Mouse (Mus musculus) E14TG2a.4 (cell line): Measurements from ENCODE around the gene Olfr1329.
"Not testable (repeated sequence)": the region's sequence is repeated elsewhere in the genome, so short reads cannot be mapped to it uniquely, and the experiment has no call there.

ENCODE experiments used
- H3K27me3 ChIP-seq: 2 replicates; pipeline ENCODE4 v1.6.1; 2014; ENCODE audit warnings: low read length, control low read depth; ENCODE audit not compliant: insufficient read depth
- H3K36me3 ChIP-seq: 2 replicates; pipeline ENCODE4 v1.6.1; 2014; ENCODE audit warnings: low read length, control low read depth; ENCODE audit not compliant: insufficient read depth
- H3K4me1 ChIP-seq: replicated peaks from 2 replicates; pipeline ENCODE4 v1.6.1; 2014; ENCODE audit warnings: low read depth, low read length, control low read depth
- H3K4me3 ChIP-seq: replicated peaks from 2 replicates; pipeline ENCODE4 v1.5.1; 2014; ENCODE audit warnings: mild to moderate bottlenecking, low read length
- H3K9me3 ChIP-seq: 2 replicates; pipeline ENCODE4 v1.6.1; 2014; ENCODE audit warnings: low read length, control low read depth
- CTCF ChIP-seq: conservative IDR thresholded peaks from 2 replicates; pipeline ENCODE4 v1.5.1; 2014; ENCODE audit warnings: low read length
- NANOG ChIP-seq: IDR thresholded peaks from 2 replicates; pipeline ENCODE4 v1.6.1; 2014; ENCODE audit warnings: borderline replicate concordance, low read length, mixed read lengths
- POU5F1 ChIP-seq: IDR thresholded peaks from 2 replicates; pipeline ENCODE4 v1.6.1; 2014; ENCODE audit warnings: low read length, borderline replicate concordance

Gene Olfr1329

DNA sequence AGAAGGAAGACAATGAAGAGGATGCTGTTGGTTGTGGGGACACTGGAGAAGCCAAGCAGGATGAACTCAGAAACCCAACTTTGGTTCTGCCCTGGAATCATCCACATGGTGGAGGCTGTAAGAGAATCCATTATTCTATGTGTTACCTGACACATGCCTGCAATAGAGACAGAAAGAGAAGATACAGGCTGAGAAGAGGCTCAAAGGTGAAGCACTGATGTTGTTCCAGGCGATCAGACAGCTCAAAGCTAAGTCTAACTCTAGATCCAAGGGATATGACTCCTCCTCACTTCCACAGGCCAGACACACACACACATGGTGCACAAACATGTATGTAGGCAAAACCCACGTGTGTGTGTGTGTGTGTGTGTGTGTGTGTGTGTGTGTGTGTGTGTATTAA is at the start of gene Olfr1329:
TSS of gene Olfr1329 (minus strand) at position 101 of the 400 bp plus-strand sequence.
- H3K4me3 ChIP-seq, H3K4me1 ChIP-seq, H3K27me3 ChIP-seq, H3K36me3 ChIP-seq, H3K9me3 ChIP-seq: not testable (repeated sequence)

- TF ChIP-seq CTCF (no peak), NANOG (no peak), POU5F1 (no peak)
- no peaks in the 10 kb centered on the region for H3K36me3 ChIP-seq
- H3K27me3 ChIP-seq: no peaks in the 10 kb centered on the region
- H3K9me3 ChIP-seq: no peaks in the 10 kb centered on the region
- H3K4me3 ChIP-seq: no peak within 1 kb of the TSS
- no peaks in the 10 kb centered on the region for H3K4me1 ChIP-seq
Observed at GRCm38 (mm10) chr4:118961141-118961628, 43.9 kb upstream of the Olfr1329 start, which contains the start of gene Lao1. Lao1 (plus strand) TSS chr4:118961578.

GRCm38 (mm10) chr4:118958812-118959211 is 41.5 kb upstream of the Olfr1329 start:
- TF ChIP-seq CTCF: no peak
- no peak for TF ChIP-seq NANOG
- TF ChIP-seq POU5F1: no peak

DNA sequence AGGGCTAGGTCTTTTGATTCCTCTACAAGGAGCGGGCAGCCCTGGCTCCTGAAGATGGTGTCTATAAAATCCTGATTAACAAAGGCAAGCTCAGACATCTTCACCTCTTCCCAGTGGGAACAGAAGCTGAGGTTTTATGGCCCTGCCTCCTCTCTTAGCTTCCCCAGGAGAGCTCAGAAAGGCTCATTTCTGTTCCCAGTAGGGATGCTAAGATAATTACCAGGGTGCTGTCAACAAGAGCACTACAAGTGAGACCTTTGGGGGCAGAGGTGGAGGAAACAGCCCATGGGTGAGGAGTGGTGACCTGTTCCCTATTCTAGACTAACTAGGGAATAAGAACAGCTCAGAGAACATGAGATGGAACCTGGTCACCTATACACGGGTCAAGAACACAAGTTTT is 21.2 kb upstream of the Olfr1329 start, which contains the start of gene Olfr1328:
TSS of gene Olfr1328 (minus strand) at position 101 of the 400 bp plus-strand sequence.
- Histone ChIP-seq H3K27me3 (no peaks in the 10 kb centered on the region), H3K4me3 (no peak within 1 kb of the TSS), H3K36me3 (no peaks in the 10 kb centered on the region), H3K9me3 (0 out of 2 replicates have a peak, but pooled peaks cover 2% of the 10 kb centered on the region), H3K4me1 (no peaks in the 10 kb centered on the region)
- TF ChIP-seq POU5F1: no peak
- no peak for TF ChIP-seq CTCF
- TF ChIP-seq NANOG: no peak

More at GRCm38 (mm10) chr4:118958812-118959211, 41.5 kb upstream of the Olfr1329 start:
- Histone ChIP-seq H3K36me3 (no peaks in the 10 kb centered on the region), H3K4me1 (no peaks in the 10 kb centered on the region), H3K27me3 (peaks cover 2% of the 10 kb centered on the region; the same call in 1 of the 2 replicates), H3K4me3 (no peak overlapping the region), H3K9me3 (no peaks in the 10 kb centered on the region; the same call in 1 of the 2 replicates)

GRCm38 (mm10) chr4:118931326-118931725 is 14.1 kb upstream of the Olfr1329 start:
- H3K36me3 ChIP-seq, H3K4me1 ChIP-seq, H3K27me3 ChIP-seq, H3K4me3 ChIP-seq: not testable (repeated sequence)
- peaks cover 14% of the 10 kb centered on the region for H3K9me3 ChIP-seq

GRCm38 (mm10) chr4:118901981-118902380 is 15.3 kb downstream of the Olfr1329 start:
- no peak for TF ChIP-seq CTCF
- TF ChIP-seq POU5F1: no peak
- TF ChIP-seq NANOG: no peak
- Histone ChIP-seq H3K4me1 (peaks cover 10% of the 10 kb centered on the region), H3K27me3 (no peaks in the 10 kb centered on the region)

GRCm38 (mm10) chr4:118888297-118888696 is 29.0 kb downstream of the Olfr1329 start, which contains the start of gene Olfr1330:
Olfr1330 (plus strand) TSS chr4:118888597.
- no peak for TF ChIP-seq NANOG
- TF ChIP-seq CTCF: no peak
- no peak for TF ChIP-seq POU5F1
- no peaks in the 10 kb centered on the region for H3K4me1 ChIP-seq
- no peaks in the 10 kb centered on the region for H3K9me3 ChIP-seq
- H3K27me3 ChIP-seq: no peaks in the 10 kb centered on the region
- no peaks in the 10 kb centered on the region for H3K36me3 ChIP-seq
- no peak within 1 kb of the TSS for H3K4me3 ChIP-seq

More at GRCm38 (mm10) chr4:118901981-118902380, 15.3 kb downstream of the Olfr1329 start:
- H3K4me3 ChIP-seq: no peak overlapping the region
- no peaks in the 10 kb centered on the region for H3K36me3 ChIP-seq
- peaks cover 22% of the 10 kb centered on the region for H3K9me3 ChIP-seq

- Histone ChIP-seq H3K4me3 (no peak overlapping the region), H3K9me3 (0 out of 2 replicates have a peak, but pooled peaks cover 2% of the 10 kb centered on the region), H3K36me3 (no peaks in the 10 kb centered on the region), H3K4me1 (no peaks in the 10 kb centered on the region), H3K27me3 (no peaks in the 10 kb centered on the region)
- TF ChIP-seq POU5F1 (no peak), NANOG (no peak), CTCF (no peak)
Observed at GRCm38 (mm10) chr4:118867566-118867965, 49.7 kb downstream of the Olfr1329 start.
